Mouse (Mus musculus) spleen, postnatal 14 days (tissue): ENCODE results near the gene Olfr205.
"Not testable (repeated sequence)": the region's sequence is repeated elsewhere in the genome, so short reads cannot be mapped to it uniquely, and the experiment has no call there.

Experiments used
- DNase-seq, 2 experiments: peaks; one replicate each; pipeline ENCODE4 v3.0.0; 2021 to 2022; ENCODE audit warnings: low spot score in 2 of 2

The Olfr205 gene

GRCm38 (mm10) chr16:59331038-59331437 lies at the start of gene Olfr205:
Gene Olfr205, minus strand, starts transcription at chr16:59331138.
- DNase-seq = no peak

GRCm38 (mm10) chr16:59363893-59364292 lies 33.0 kb upstream of the Olfr205 start, which contains the start of gene Olfr209:
Gene Olfr209, minus strand, starts transcription at chr16:59363993.
- no peak for DNase-seq

DNA sequence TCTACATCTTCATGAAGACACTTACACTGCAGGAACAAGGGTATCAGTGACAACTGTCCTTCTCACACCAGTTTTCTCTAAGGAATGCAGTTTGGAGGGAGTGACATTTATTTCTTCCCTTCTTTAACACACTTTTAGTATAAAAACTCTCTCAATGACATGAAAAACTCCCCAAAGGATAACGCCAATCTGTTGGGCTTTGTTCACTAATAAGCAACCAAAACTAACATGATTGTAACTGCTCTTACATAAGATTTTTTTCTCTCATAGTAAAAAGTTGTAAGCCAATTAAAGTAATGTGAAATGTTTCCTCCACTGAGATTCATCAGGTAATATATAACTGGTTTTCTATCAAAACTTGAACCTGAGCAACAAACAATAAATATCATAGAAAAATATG lies 18.2 kb upstream of the Olfr205 start, which contains the start of gene Olfr206:
TSS of gene Olfr206 (minus strand) at position 101 of the 400 bp plus-strand sequence.
- no peak for DNase-seq

GRCm38 (mm10) chr16:59323262-59323661 lies 7.7 kb downstream of the Olfr205 start:
- not testable (repeated sequence) for DNase-seq

DNA sequence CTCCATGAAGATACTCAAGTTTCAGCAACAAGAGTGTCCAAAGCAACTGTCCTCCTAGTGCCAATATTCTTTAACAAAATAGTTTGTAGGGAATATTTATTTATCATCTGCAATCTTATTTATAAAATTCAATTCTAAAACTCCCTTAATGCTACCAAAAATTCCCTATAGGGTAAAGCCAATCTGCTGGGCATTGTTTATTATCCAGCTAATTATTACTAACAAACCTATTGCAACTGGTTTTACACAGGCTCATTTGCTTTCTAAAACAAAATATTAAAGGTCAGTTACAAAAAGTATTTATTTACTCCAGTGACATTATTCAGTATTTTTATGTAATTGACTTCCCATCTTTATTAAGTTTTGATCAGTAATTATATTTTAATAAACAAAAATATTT lies 12.8 kb downstream of the Olfr205 start, which contains the start of gene Olfr204:
TSS of gene Olfr204 (minus strand) at position 101 of the 400 bp plus-strand sequence.
- no peak for DNase-seq

- no peak for DNase-seq
Observed at GRCm38 (mm10) chr16:59298581-59298980, 32.4 kb downstream of the Olfr205 start, which contains the start of gene Olfr203. Gene Olfr203, plus strand, starts transcription at chr16:59298881.

GRCm38 (mm10) chr16:59287576-59287975 lies 43.4 kb downstream of the Olfr205 start:
- not testable (repeated sequence) for DNase-seq

- DNase-seq = no peak
Observed at GRCm38 (mm10) chr16:59286693-59287092, 44.2 kb downstream of the Olfr205 start, which contains the start of gene Olfr202. Gene Olfr202, minus strand, starts transcription at chr16:59286793.

DNA sequence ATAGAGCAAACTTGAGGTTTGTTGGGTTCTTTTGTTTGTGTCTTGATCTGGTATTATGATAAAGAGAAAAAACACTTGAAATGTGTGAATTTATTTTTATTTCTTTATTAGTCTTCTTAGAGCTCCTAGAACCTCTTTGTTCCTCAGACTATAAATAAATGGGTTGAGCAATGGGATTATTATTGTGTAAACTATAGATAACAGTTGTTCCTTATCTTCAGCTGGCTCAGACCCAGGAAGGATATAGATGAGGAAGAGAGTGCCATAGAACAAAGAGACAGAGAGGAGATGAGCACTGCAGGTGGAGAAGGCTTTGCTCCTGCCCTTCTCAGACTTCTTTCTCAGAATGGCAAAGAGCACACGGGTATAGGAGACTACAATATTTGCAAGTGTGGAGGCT lies 47.5 kb downstream of the Olfr205 start:
- DNase-seq = no peak

DNA sequence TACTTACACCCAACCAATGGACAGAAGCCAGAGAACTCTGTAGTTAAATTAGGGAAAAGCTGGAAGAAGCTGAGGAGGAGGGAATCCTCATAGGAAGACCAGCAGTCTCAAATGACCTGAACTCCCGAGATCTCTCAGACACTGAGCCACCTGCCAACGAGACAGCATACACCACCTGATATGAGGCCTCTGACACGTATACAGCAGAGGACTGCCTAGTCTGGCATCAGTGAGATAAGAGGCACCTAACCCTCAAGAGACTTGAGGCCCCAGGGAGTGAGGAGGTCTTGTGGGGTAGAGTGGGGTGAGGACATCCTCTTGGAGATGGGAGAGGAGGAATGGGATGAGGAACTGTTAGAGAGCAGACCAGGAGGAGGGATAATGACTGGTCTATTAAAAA lies 50.4 kb downstream of the Olfr205 start:
- no peak for DNase-seq
